Mouse (Mus musculus) MEL (cell line): Measurements from ENCODE around the gene Erc2.

ENCODE experiments used
- CTCF ChIP-seq, 3 experiments: IDR thresholded peaks in 2 of 3; conservative IDR thresholded peaks in 1 of 3; 2 replicates each; pipeline ENCODE4 v1.5.1; 2011 to 2012; ENCODE audit warnings: low read length in 3 of 3, low read depth in 2 of 3, mild to moderate bottlenecking in 2 of 3, improper control_type of control experiment in 1 of 3, inconsistent platforms in 1 of 3, mixed read lengths in 1 of 3, moderate library complexity in 1 of 3; ENCODE audit not compliant: control insufficient read depth in 1 of 3, insufficient read depth in 1 of 3, poor library complexity in 1 of 3, severe bottlenecking in 1 of 3
- EP300 ChIP-seq, 2 experiments: IDR thresholded peaks; 2 replicates each; pipeline ENCODE4 v1.6.1; 2011; ENCODE audit warnings: improper control_type of control experiment in 2 of 2, low read length in 2 of 2, low read depth in 1 of 2, mild to moderate bottlenecking in 1 of 2
- GATA1 ChIP-seq: IDR thresholded peaks from 2 replicates; pipeline ENCODE4 v1.6.1; 2011; ENCODE audit warnings: low read depth, low read length, improper control_type of control experiment
- KAT2A ChIP-seq: conservative IDR thresholded peaks from 2 replicates; pipeline ENCODE4 v1.6.1; 2012; ENCODE audit warnings: low read depth, low read length, improper control_type of control experiment, inconsistent platforms
- MAFK ChIP-seq: IDR thresholded peaks from 2 replicates; pipeline ENCODE4 v1.6.1; 2011; ENCODE audit warnings: low read depth, mild to moderate bottlenecking, low read length, improper control_type of control experiment, borderline replicate concordance
- MYC ChIP-seq: IDR thresholded peaks from 2 replicates; pipeline ENCODE4 v1.6.1; 2011; ENCODE audit warnings: low read depth, mild to moderate bottlenecking, low read length, improper control_type of control experiment, moderate library complexity
- NELFE ChIP-seq: IDR thresholded peaks from 2 replicates; pipeline ENCODE4 v1.6.1; 2011; ENCODE audit warnings: low read depth, low read length, improper control_type of control experiment
- POLR2A ChIP-seq, 2 experiments: IDR thresholded peaks; 2 replicates each; pipeline ENCODE4 v1.6.1; 2011 to 2012; ENCODE audit warnings: low read length in 2 of 2, mild to moderate bottlenecking in 2 of 2, control low read depth in 1 of 2, improper control_type of control experiment in 1 of 2, low read depth in 1 of 2, moderate library complexity in 1 of 2; ENCODE audit not compliant: control insufficient read depth in 1 of 2, insufficient read depth in 1 of 2, poor library complexity in 1 of 2
- TCF12 ChIP-seq: IDR thresholded peaks from 2 replicates; pipeline ENCODE4 v1.6.1; 2014; ENCODE audit warnings: low read depth, mild to moderate bottlenecking, inconsistent platforms, low read length, improper control_type of control experiment, moderate library complexity
- ZC3H11A ChIP-seq: IDR thresholded peaks from 2 replicates; pipeline ENCODE4 v1.6.1; 2012; ENCODE audit warnings: low read depth, mild to moderate bottlenecking, inconsistent platforms, low read length, improper control_type of control experiment
- ZMIZ1 ChIP-seq: IDR thresholded peaks from 2 replicates; pipeline ENCODE4 v1.6.1; 2012; ENCODE audit warnings: low read depth, mild to moderate bottlenecking, inconsistent platforms, low read length, improper control_type of control experiment, moderate library complexity

GRCm38 (mm10) chr14:28510341-28511028 is 888.3 kb downstream of the Erc2 start:
- TF ChIP-seq POLR2A (IDR thresholded peaks at IDR 0.05; ENCODE audit: control insufficient read depth in 1 of 2, insufficient read depth in 1 of 2, low read depth in 1 of 2, low read length in 2 of 2, poor library complexity in 1 of 2) (no peak), ZMIZ1 (no peak), CTCF (IDR thresholded peaks at IDR 0.05 in 2 of 3, conservative IDR thresholded peaks at IDR 0.05 in 1 of 3; ENCODE audit: control insufficient read depth in 1 of 3, insufficient read depth in 1 of 3, low read depth in 2 of 3, low read length in 3 of 3, poor library complexity in 1 of 3, severe bottlenecking in 1 of 3) (no peak), GATA1 (no peak), NELFE (no peak), MYC (no peak), MAFK (no peak), KAT2A (no peak), EP300 (IDR thresholded peaks at IDR 0.05; ENCODE audit: low read depth in 1 of 2, low read length in 2 of 2) (no peak), ZC3H11A (no peak), TCF12 (no peak)
